Mouse (Mus musculus) erythroblast, embryonic 14.5 days (primary cell): Measurements from ENCODE around the gene Il23r.

ENCODE experiments used
- GATA1 ChIP-seq: IDR thresholded peaks from 2 replicates; pipeline ENCODE4 v1.6.1; 2012; ENCODE audit warnings: low read length, inconsistent platforms, mixed read lengths
- TAL1 ChIP-seq: IDR thresholded peaks from 3 replicates; pipeline ENCODE4 v1.6.1; 2012; ENCODE audit warnings: low read length, inconsistent platforms, mixed read lengths

DNA sequence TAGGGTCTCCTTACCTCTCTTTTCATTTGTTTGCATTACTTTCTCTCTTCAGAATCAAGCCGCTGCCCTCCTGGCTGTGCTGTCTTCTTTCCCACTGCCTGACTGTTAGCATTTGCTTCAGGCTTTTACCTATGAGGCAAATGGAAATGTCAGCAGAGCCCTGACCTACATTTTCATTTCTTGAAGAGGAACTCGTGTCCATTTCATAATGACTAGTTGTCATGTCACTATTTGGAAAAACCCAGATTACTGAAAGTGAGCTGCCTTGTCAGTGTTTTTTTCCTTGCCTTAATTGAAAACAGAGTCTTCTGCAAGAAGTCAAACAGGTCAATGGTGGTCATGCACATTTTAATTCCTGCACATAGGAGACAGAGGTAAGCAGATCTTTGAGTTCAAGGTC is at the start of gene Il23r:
- no peak for TF ChIP-seq TAL1
- TF ChIP-seq GATA1 = no peak
